Mouse (Mus musculus): ENCODE measurements around the gene Depdc1b.

DNA sequence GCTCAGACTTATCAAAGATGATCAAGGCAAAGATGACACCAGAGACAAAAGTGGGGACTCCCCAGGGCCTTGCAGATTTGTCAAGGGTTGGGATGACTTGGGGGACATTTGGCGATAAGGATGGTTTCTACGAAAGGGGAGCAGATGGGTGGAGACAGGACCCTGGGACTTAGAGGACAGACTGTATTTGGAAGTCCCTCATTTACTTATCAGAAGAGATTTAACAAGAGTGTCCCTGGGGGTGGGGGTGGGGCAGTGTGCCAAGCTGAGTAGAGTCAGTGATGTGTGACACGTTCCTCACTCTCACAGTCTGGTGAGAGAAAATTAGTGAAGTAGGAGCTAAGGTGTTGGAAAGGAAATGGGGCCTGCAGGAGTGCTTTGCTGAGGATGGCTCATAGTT lies 42.1 kb downstream of the Depdc1b start:
- TF ChIP-seq CTCF (conservative IDR thresholded peaks at IDR 0.05; ENCODE audit: insufficient read depth, insufficient read length, low read depth, low read length) (no peak), POLR2A (IDR thresholded peaks at IDR 0.05; ENCODE audit: low read depth, low read length) (no peak)
